Mouse (Mus musculus) MEL (cell line): ENCODE measurements around the gene Mypop. TPM values are rescaled to one million over a fixed set of nuclear protein-coding genes. Genes with fewer than 3 reads are reported as not detected.
A peak's percentile ranks its signal among the peaks of the same experiment; 100 is the strongest.

Experiments
- DNase-seq: peaks from one replicate; pipeline ENCODE4 v3.0.0; 2011; ENCODE audit warnings: low read depth, low spot score
- H3K27ac ChIP-seq: 2 replicates; pipeline ENCODE4 v1.5.1; 2012; ENCODE audit warnings: low read depth, mild to moderate bottlenecking, control low read depth, low read length, moderate library complexity; ENCODE audit not compliant: control insufficient read depth
- H3K27me3 ChIP-seq, 2 experiments: fragments of 150-350 bp in 1 of 2; sonication (generic) in 1 of 2; 2 replicates each; pipeline ENCODE4 v1.6.1; 2012; ENCODE audit warnings: low read length in 2 of 2, mild to moderate bottlenecking in 2 of 2, improper control_type of control experiment in 1 of 2, moderate library complexity in 1 of 2; ENCODE audit not compliant: insufficient read depth in 2 of 2, control insufficient read depth in 1 of 2
- H3K36me3 ChIP-seq, 2 experiments: 2 replicates each; pipeline ENCODE4 v1.6.1; 2012 to 2014; ENCODE audit warnings: low read length in 2 of 2, improper control_type of control experiment in 1 of 2, inconsistent platforms in 1 of 2, mild to moderate bottlenecking in 1 of 2; ENCODE audit not compliant: insufficient read depth in 2 of 2, control insufficient read depth in 1 of 2
- H3K4me1 ChIP-seq, 2 experiments: fragments of 150-350 bp in 1 of 2; sonication (generic) in 1 of 2; 2 replicates each; pipeline ENCODE4 v1.6.1; 2012; ENCODE audit warnings: low read length in 2 of 2, improper control_type of control experiment in 1 of 2, mild to moderate bottlenecking in 1 of 2; ENCODE audit not compliant: insufficient read depth in 2 of 2, control insufficient read depth in 1 of 2
- H3K4me3 ChIP-seq, 2 experiments: fragments of 150-350 bp in 1 of 2; sonication (generic) in 1 of 2; 2 replicates each; pipeline ENCODE4 v1.5.1; 2012; ENCODE audit warnings: low read depth in 2 of 2, low read length in 2 of 2, mild to moderate bottlenecking in 2 of 2, moderate library complexity in 2 of 2, control low read depth in 1 of 2, improper control_type of control experiment in 1 of 2; ENCODE audit not compliant: control insufficient read depth in 1 of 2, insufficient read depth in 1 of 2
- H3K79me2 ChIP-seq: 2 replicates; pipeline ENCODE4 v1.6.1; 2012; ENCODE audit warnings: mild to moderate bottlenecking, low read length, moderate library complexity; ENCODE audit not compliant: control insufficient read depth, poor library complexity, insufficient read depth
- H3K9ac ChIP-seq: 2 replicates; pipeline ENCODE4 v1.6.1; 2012; ENCODE audit warnings: low read depth, mild to moderate bottlenecking, control low read depth, low read length, moderate library complexity; ENCODE audit not compliant: control insufficient read depth, poor library complexity, severe bottlenecking
- H3K9me3 ChIP-seq: fragments of 150-350 bp; sonication (generic); replicated peaks from 2 replicates; pipeline ENCODE4 v1.6.1; 2012; ENCODE audit warnings: mild to moderate bottlenecking, low read length, improper control_type of control experiment, moderate library complexity; ENCODE audit not compliant: insufficient read depth
- CTCF ChIP-seq, 3 experiments: IDR thresholded peaks in 2 of 3; conservative IDR thresholded peaks in 1 of 3; 2 replicates each; pipeline ENCODE4 v1.5.1; 2011 to 2012; ENCODE audit warnings: low read length in 3 of 3, low read depth in 2 of 3, mild to moderate bottlenecking in 2 of 3, improper control_type of control experiment in 1 of 3, inconsistent platforms in 1 of 3, mixed read lengths in 1 of 3, moderate library complexity in 1 of 3; ENCODE audit not compliant: control insufficient read depth in 1 of 3, insufficient read depth in 1 of 3, poor library complexity in 1 of 3, severe bottlenecking in 1 of 3
- ELF1 ChIP-seq: IDR thresholded peaks from 2 replicates; pipeline ENCODE4 v1.6.1; 2014; ENCODE audit warnings: low read depth, mild to moderate bottlenecking, inconsistent platforms, low read length, improper control_type of control experiment, moderate library complexity
- EP300 ChIP-seq, 2 experiments: IDR thresholded peaks; 2 replicates each; pipeline ENCODE4 v1.6.1; 2011; ENCODE audit warnings: improper control_type of control experiment in 2 of 2, low read length in 2 of 2, low read depth in 1 of 2, mild to moderate bottlenecking in 1 of 2
- ETS1 ChIP-seq: IDR thresholded peaks from 2 replicates; pipeline ENCODE4 v1.6.1; 2012; ENCODE audit warnings: low read depth, mild to moderate bottlenecking, inconsistent platforms, low read length, improper control_type of control experiment, moderate library complexity
- HCFC1 ChIP-seq: IDR thresholded peaks from 2 replicates; pipeline ENCODE4 v1.6.1; 2012; ENCODE audit warnings: low read depth, mild to moderate bottlenecking, inconsistent platforms, low read length, improper control_type of control experiment, moderate library complexity
- KAT2A ChIP-seq: conservative IDR thresholded peaks from 2 replicates; pipeline ENCODE4 v1.6.1; 2012; ENCODE audit warnings: low read depth, low read length, improper control_type of control experiment, inconsistent platforms
- MAZ ChIP-seq: IDR thresholded peaks from 2 replicates; pipeline ENCODE4 v1.6.1; 2012; ENCODE audit warnings: low read depth, mild to moderate bottlenecking, inconsistent platforms, low read length, improper control_type of control experiment
- MXI1 ChIP-seq: IDR thresholded peaks from 2 replicates; pipeline ENCODE4 v1.6.1; 2011; ENCODE audit warnings: mild to moderate bottlenecking, low read depth, low read length, improper control_type of control experiment
- MYB ChIP-seq: IDR thresholded peaks from 2 replicates; pipeline ENCODE4 v1.6.1; 2011; ENCODE audit warnings: mild to moderate bottlenecking, low read depth, low read length, improper control_type of control experiment
- MYC ChIP-seq: IDR thresholded peaks from 2 replicates; pipeline ENCODE4 v1.6.1; 2011; ENCODE audit warnings: low read depth, mild to moderate bottlenecking, low read length, improper control_type of control experiment, moderate library complexity
- NELFE ChIP-seq: IDR thresholded peaks from 2 replicates; pipeline ENCODE4 v1.6.1; 2011; ENCODE audit warnings: low read depth, low read length, improper control_type of control experiment
- NRF1 ChIP-seq: IDR thresholded peaks from 2 replicates; pipeline ENCODE4 v1.6.1; 2014; ENCODE audit warnings: low read depth, mild to moderate bottlenecking, inconsistent platforms, low read length, improper control_type of control experiment, moderate library complexity; ENCODE audit not compliant: poor library complexity, insufficient read depth, severe bottlenecking
- RCOR1 ChIP-seq: IDR thresholded peaks from 2 replicates; pipeline ENCODE4 v1.6.1; 2012; ENCODE audit warnings: low read depth, mild to moderate bottlenecking, inconsistent platforms, low read length, improper control_type of control experiment
- SIN3A ChIP-seq: IDR thresholded peaks from 2 replicates; pipeline ENCODE4 v1.6.1; 2012; ENCODE audit warnings: low read length, improper control_type of control experiment, inconsistent platforms
- SMC3 ChIP-seq: IDR thresholded peaks from 2 replicates; pipeline ENCODE4 v1.6.1; 2011; ENCODE audit warnings: low read depth, low read length, improper control_type of control experiment
- TAL1 ChIP-seq: IDR thresholded peaks from 2 replicates; pipeline ENCODE4 v1.6.1; 2012; ENCODE audit warnings: mild to moderate bottlenecking, inconsistent platforms, low read length, moderate library complexity, mixed read lengths
- TBP ChIP-seq: IDR thresholded peaks from 2 replicates; pipeline ENCODE4 v1.8.0; 2011; ENCODE audit warnings: low read depth, low read length, improper control_type of control experiment
- TCF12 ChIP-seq: IDR thresholded peaks from 2 replicates; pipeline ENCODE4 v1.6.1; 2014; ENCODE audit warnings: low read depth, mild to moderate bottlenecking, inconsistent platforms, low read length, improper control_type of control experiment, moderate library complexity
- USF1 ChIP-seq: IDR thresholded peaks from 2 replicates; pipeline ENCODE4 v1.6.1; 2014; ENCODE audit warnings: low read depth, mild to moderate bottlenecking, inconsistent platforms, low read length, improper control_type of control experiment, moderate library complexity
- ZC3H11A ChIP-seq: IDR thresholded peaks from 2 replicates; pipeline ENCODE4 v1.6.1; 2012; ENCODE audit warnings: low read depth, mild to moderate bottlenecking, inconsistent platforms, low read length, improper control_type of control experiment
- ZMIZ1 ChIP-seq: IDR thresholded peaks from 2 replicates; pipeline ENCODE4 v1.6.1; 2012; ENCODE audit warnings: low read depth, mild to moderate bottlenecking, inconsistent platforms, low read length, improper control_type of control experiment, moderate library complexity
- polyA plus RNA-seq, 2 experiments: library from polyadenylated mRNA; stranded (reverse) in 1 of 2; unstranded in 1 of 2; fragments of >175 nt in 1 of 2; fragments of >200 nt in 1 of 2; gene quantifications; 2 replicates each; pipeline versions ENCODE4 v1.2.1 to v1.2.4; 2012; ENCODE audit warnings: low replicate concordance in 2 of 2, low read depth in 1 of 2; ENCODE audit not compliant: insufficient read length in 2 of 2, insufficient read depth in 1 of 2, missing spikeins in 1 of 2
- total RNA-seq: library from RNA; depleted of rRNA; stranded (reverse); fragments of 300-350 nt; gene quantifications from 2 replicates; pipeline ENCODE4 v1.2.3, GENCODE M21; 2012

Gene Mypop
- total and polyA plus RNA-seq, 3 experiments: 1.2 to 6.5 TPM; not detected in 1

GRCm38 (mm10) chr7:19022189-19022958 is 31.3 kb downstream of the Mypop start:
- Histone ChIP-seq H3K4me1 (peaks cover 4 to 12% of the 10 kb centered on the region in 2 experiments), H3K79me2 (peaks cover 22% of the 10 kb centered on the region), H3K9me3 (no peaks in the 10 kb centered on the region), H3K27ac (no peak overlapping the region), H3K27me3 (peaks cover 2 to 6% of the 10 kb centered on the region in 2 experiments; a peak in 3 of 4 replicates), H3K4me3 (no peak overlapping the region), H3K9ac (no peak overlapping the region), H3K36me3 (peaks cover 2 to 15% of the 10 kb centered on the region in 2 experiments; a peak in 2 of 4 replicates)
- DNase-seq: no peak
- no peak for TF ChIP-seq TCF12
- no peak for TF ChIP-seq ELF1
- TF ChIP-seq ZC3H11A: no peak
- TF ChIP-seq USF1: no peak
- TF ChIP-seq ZMIZ1: no peak
- no peak for TF ChIP-seq NRF1
- no peak for TF ChIP-seq SMC3

- H3K27ac ChIP-seq: no peak within 1 kb of the TSS
- H3K27me3 ChIP-seq: peaks cover 0 to 5% of the 10 kb centered on the region in 2 experiments; a peak in 2 of 4 replicates
Measured at GRCm38 (mm10) chr7:19023357-19023814, 32.3 kb downstream of the Mypop start, which contains the start of gene Foxa3. Foxa3 (minus strand) TSS chr7:19023538.

GRCm38 (mm10) chr7:19024096-19024506 is 33.1 kb downstream of the Mypop start, which contains the start of gene Sympk:
Sympk (plus strand) TSS chr7:19024377.
- DNase-seq: peak; percentile 95
- Histone ChIP-seq H3K4me3 (peak within 1 kb of the TSS; percentile 81 to 93), H3K4me1 (peaks cover 9 to 19% of the 10 kb centered on the region in 2 experiments), H3K36me3 (peaks cover 2 to 22% of the 10 kb centered on the region in 2 experiments; a peak in 2 of 4 replicates), H3K27me3 (peaks cover 0 to 5% of the 10 kb centered on the region in 2 experiments; a peak in 2 of 4 replicates), H3K79me2 (peaks cover 22% of the 10 kb centered on the region), H3K9ac (peak within 1 kb of the TSS; percentile 96), H3K27ac (0 out of 2 replicates have a peak within 1 kb of the TSS, but pooled peaks have one; percentile 27), H3K9me3 (no peaks in the 10 kb centered on the region)
- TF ChIP-seq ETS1: no peak
- peak; percentile 71 for TF ChIP-seq SIN3A
- no peak for TF ChIP-seq TBP
- TF ChIP-seq RCOR1: no peak
- no peak for TF ChIP-seq MYC
- TF ChIP-seq NRF1: peak; percentile 87; the same call in 1 of the 2 replicates
- no peak for TF ChIP-seq MYB
- 0 out of 4 replicates have a peak, but pooled peaks of 1 of the 2 experiments have one; percentile 12 for TF ChIP-seq EP300 (IDR thresholded peaks at IDR 0.05; ENCODE audit: low read depth in 1 of 2, low read length in 2 of 2)
- TF ChIP-seq TAL1: no peak
- TF ChIP-seq USF1: peak; percentile 5; the same call in 1 of the 2 replicates
- 0 out of 2 replicates have a peak, but pooled peaks have one; percentile 56 for TF ChIP-seq TCF12
- peak; percentile 97 for TF ChIP-seq ELF1
- TF ChIP-seq HCFC1: peak; percentile 98
- 0 out of 2 replicates have a peak, but pooled peaks have one; percentile 39 for TF ChIP-seq MXI1
- TF ChIP-seq SMC3: no peak
- TF ChIP-seq MAZ: peak; percentile 67; the same call in 1 of the 2 replicates
- peak; percentile 99 for TF ChIP-seq KAT2A
- peak; percentile 66 for TF ChIP-seq NELFE

More at GRCm38 (mm10) chr7:19023357-19023814, 32.3 kb downstream of the Mypop start, which contains the start of gene Foxa3:
- peak within 1 kb of the TSS; percentile 81 to 93 for H3K4me3 ChIP-seq
- DNase-seq: peak; percentile 35
- TF ChIP-seq CTCF (IDR thresholded peaks at IDR 0.05 in 2 of 3, conservative IDR thresholded peaks at IDR 0.05 in 1 of 3; ENCODE audit: control insufficient read depth in 1 of 3, insufficient read depth in 1 of 3, low read depth in 2 of 3, low read length in 3 of 3, poor library complexity in 1 of 3, severe bottlenecking in 1 of 3): peak in 2 of 3 experiments; percentile 40 to 63; a peak in 4 of 6 replicates
- no peak for TF ChIP-seq NRF1
- no peak for TF ChIP-seq TBP
- 0 out of 2 replicates have a peak, but pooled peaks have one; percentile 14 for TF ChIP-seq SMC3
- H3K9ac ChIP-seq: peak within 1 kb of the TSS; percentile 96
- H3K4me1 ChIP-seq: peaks cover 9 to 19% of the 10 kb centered on the region in 2 experiments
- H3K9me3 ChIP-seq: no peaks in the 10 kb centered on the region
- peaks cover 2 to 22% of the 10 kb centered on the region in 2 experiments; a peak in 2 of 4 replicates for H3K36me3 ChIP-seq
- peaks cover 22% of the 10 kb centered on the region for H3K79me2 ChIP-seq
